20 mouse cellular contexts compared by ENCODE assay signal in genomic region chr4:78205018-78205417, GRCm38 (mm10). TPM values are rescaled to one million over a fixed set of nuclear protein-coding genes. Genes with fewer than 3 reads are reported as not detected.
DNase-seq lines count a peak whose midpoint lies in the region; ATAC-seq and TF ChIP-seq lines count a peak whose summit lies in the region.
"Had no signal": no experiment of that assay in that cellular context is flagged by ENCODE, and none has a peak within 500 bp of the region (broad histone marks: within the 10 kb centered on the region; RNA-seq: fewer than 3 reads in every experiment).

No protein-coding gene starts in this region.

- H3K27me3 ChIP-seq in forebrain, embryonic 14.5 days (replicated peaks; ENCODE audit: control insufficient read depth, insufficient read depth, low read length), result no peaks in the 10 kb centered on the region
- no peaks in the 10 kb centered on the region for H3K27me3 ChIP-seq in forebrain, embryonic 16.5 days (replicated peaks; ENCODE audit: control insufficient read depth, insufficient read depth, low read length)
- H3K27me3 ChIP-seq: forebrain, embryonic 13.5 days; heart, embryonic 12.5 days had no signal

- H3K27ac ChIP-seq in forebrain, embryonic 14.5 days (ENCODE audit: low read depth, low read length), result no peak overlapping the region
- no peak overlapping the region for H3K27ac ChIP-seq in forebrain, embryonic 16.5 days (ENCODE audit: low read length)
- H3K27ac ChIP-seq: embryonic facial prominence, embryonic 13.5 days; forebrain, embryonic 13.5 days; gastrocnemius, adult 2 months; hindbrain, embryonic 10.5 days; hindbrain, embryonic 14.5 days had no signal

- H3K9ac ChIP-seq in forebrain, embryonic 14.5 days (ENCODE audit: low read length), result no peak overlapping the region
- no peak overlapping the region for H3K9ac ChIP-seq in forebrain, embryonic 16.5 days (replicated peaks; ENCODE audit: low read depth, low read length)
- H3K9ac ChIP-seq: embryonic facial prominence, embryonic 13.5 days; forebrain, embryonic 13.5 days; heart, embryonic 12.5 days; hindbrain, embryonic 14.5 days had no signal

- no peaks in the 10 kb centered on the region for H3K36me3 ChIP-seq in forebrain, embryonic 14.5 days (ENCODE audit: control insufficient read depth, insufficient read depth, low read length)
- no peaks in the 10 kb centered on the region for H3K36me3 ChIP-seq in forebrain, embryonic 16.5 days (ENCODE audit: control insufficient read depth, insufficient read depth)
- H3K36me3 ChIP-seq: embryonic facial prominence, embryonic 13.5 days; heart, embryonic 12.5 days; hindbrain, embryonic 10.5 days had no signal

- H3K4me1 ChIP-seq in forebrain, embryonic 14.5 days (ENCODE audit: control insufficient read depth, insufficient read depth, low read length), result no peaks in the 10 kb centered on the region
- peaks cover 3% of the 10 kb centered on the region; the same call in 1 of the 2 replicates for H3K4me1 ChIP-seq in forebrain, embryonic 16.5 days (replicated peaks; ENCODE audit: control insufficient read depth, insufficient read depth, low read length)
- H3K4me1 ChIP-seq: embryonic facial prominence, embryonic 13.5 days; forebrain, embryonic 13.5 days; heart, embryonic 12.5 days; hindbrain, embryonic 10.5 days had no signal

- H3K9me3 ChIP-seq in forebrain, embryonic 14.5 days (replicated peaks; ENCODE audit: control insufficient read depth, low read length), result no peaks in the 10 kb centered on the region
- H3K9me3 ChIP-seq in forebrain, embryonic 16.5 days (ENCODE audit: control insufficient read depth, low read length), result no peaks in the 10 kb centered on the region
- H3K9me3 ChIP-seq: embryonic facial prominence, embryonic 13.5 days; forebrain, embryonic 13.5 days; heart, embryonic 12.5 days; hindbrain, embryonic 10.5 days had no signal

- TF ChIP-seq CTCF in brain, embryonic 14.5 days (IDR thresholded peaks at IDR 0.05; ENCODE audit: borderline replicate concordance, extremely low read depth, insufficient read depth, insufficient read length), result no peak

- ATAC-seq in forebrain, embryonic 14.5 days, result peak; percentile 32; the same call in 1 of the 2 replicates
- no peak; the same call in 1 of the 2 replicates for ATAC-seq in forebrain, embryonic 16.5 days
- ATAC-seq: forebrain, embryonic 13.5 days; inflammation-experienced regulatory T-cells, adult 6 months; intestine, postnatal 0 days had no signal

- DNase-seq in forebrain, embryonic 14.5 days (ENCODE audit: low spot score), result peak; percentile 18
- DNase-seq in layer of hippocampus, adult 11-12 months (ENCODE audit: low spot score), result peak; percentile 7
- DNase-seq in layer of hippocampus, adult 8-10 months (ENCODE audit: low spot score in 2 of 2), result no peak
- peak; percentile 9 for DNase-seq in 416B (ENCODE audit: low read depth)
- peak; percentile 56 for DNase-seq in brain, embryonic 14.5 days (ENCODE audit: low read depth)
- DNase-seq in kidney, adult 18-20 months, result no peak
- DNase-seq: adrenal gland, postnatal 10 days; cerebellum, adult 2 months; cerebellum, postnatal 36 days; gastrocnemius, adult 2 months; gastrocnemius, postnatal 25 days had no signal

- TF ChIP-seq POLR2A in brain, embryonic 14.5 days (IDR thresholded peaks at IDR 0.05; ENCODE audit: borderline replicate concordance, extremely low read depth, insufficient read depth, insufficient read length, poor library complexity, severe bottlenecking), result no peak

- 43% methylated on average over 3 of the region's 3 CpGs for WGBS in forebrain, embryonic 14.5 days
- 28% methylated on average over 3 of the region's 3 CpGs for WGBS in forebrain, embryonic 16.5 days

- no peak overlapping the region for H3K4me2 ChIP-seq in forebrain, embryonic 14.5 days (ENCODE audit: low read length)
- no peak overlapping the region for H3K4me2 ChIP-seq in forebrain, embryonic 16.5 days (ENCODE audit: low read length)
- H3K4me2 ChIP-seq: embryonic facial prominence, embryonic 13.5 days; forebrain, embryonic 13.5 days; heart, embryonic 12.5 days; hindbrain, embryonic 14.5 days had no signal

- no peak overlapping the region for H3K4me3 ChIP-seq in forebrain, embryonic 14.5 days (ENCODE audit: low read depth, low read length)
- no peak overlapping the region for H3K4me3 ChIP-seq in forebrain, embryonic 16.5 days (replicated peaks; ENCODE audit: low read length)
- H3K4me3 ChIP-seq: embryonic facial prominence, embryonic 13.5 days; forebrain, embryonic 13.5 days; gastrocnemius, adult 2 months; heart, embryonic 12.5 days; hindbrain, embryonic 10.5 days had no signal

RNA-seq across cellular contexts. Expression of gene Ptprd, which starts 6.7 kb away (rescaled TPM):
- 43.3 and 63.8 TPM in 2 replicates for polyA plus RNA-seq in forebrain, embryonic 14.5 days (2014; fragmentation: Nextera tagmentation; extraction: Ambion mirVana)
- 123 and 161 TPM in 2 replicates for polyA plus RNA-seq in forebrain, embryonic 16.5 days (2015; fragmentation: Nextera tagmentation; extraction: Ambion mirVana)
- total RNA-seq in layer of hippocampus, adult 8-10 months (2022), result 100 to 1,000 TPM; 169 to 218 (median 185) TPM
- polyA plus RNA-seq in brain, embryonic 14.5 days (2012; rRNA removed), result 94.5 and 118 TPM in 2 replicates
- total RNA-seq: granulocyte monocyte progenitor cell, adult 5-6 weeks had no signal

Comparison
In these comparisons a context has a peak if more than half of its experiments do, and no peak if none do; other contexts are left out.
1. DNase-seq: peak in forebrain, embryonic 14.5 days (single experiment), layer of hippocampus, adult 11-12 months (single experiment), 416B (single experiment) and brain, embryonic 14.5 days (single experiment); none in layer of hippocampus, adult 8-10 months (0 of 2) and kidney, adult 18-20 months (single experiment).